Mouse (Mus musculus) kidney, adult 2 months (tissue): ENCODE measurements around the gene Trdmt1. TPM values are rescaled to one million over a fixed set of nuclear protein-coding genes. Genes with fewer than 3 reads are reported as not detected.

ENCODE experiments used
- DNase-seq: peaks from one replicate; pipeline ENCODE4 v3.0.0; 2021
- H3K27ac ChIP-seq: fragments of 200-500 bp; 2 replicates; pipeline ENCODE4 v1.5.1; 2012; ENCODE audit warnings: low read depth, low read length, control low read depth, inconsistent platforms; ENCODE audit not compliant: insufficient read depth
- H3K27me3 ChIP-seq: fragments of 200-500 bp; replicated peaks from 2 replicates; pipeline ENCODE4 v1.6.1; 2012; ENCODE audit warnings: mild to moderate bottlenecking, moderate library complexity, low read length, inconsistent platforms; ENCODE audit not compliant: control insufficient read depth, insufficient read depth
- H3K36me3 ChIP-seq: fragments of 200-500 bp; 2 replicates; pipeline ENCODE4 v1.6.1; 2012; ENCODE audit warnings: mild to moderate bottlenecking, moderate library complexity, low read length, inconsistent platforms; ENCODE audit not compliant: control insufficient read depth, insufficient read depth
- H3K4me1 ChIP-seq: fragments of 200-500 bp; 2 replicates; pipeline ENCODE4 v1.6.1; 2011; ENCODE audit warnings: low read length; ENCODE audit not compliant: control insufficient read depth, insufficient read depth
- H3K4me3 ChIP-seq: fragments of 200-500 bp; 2 replicates; pipeline ENCODE4 v1.5.1; 2011; ENCODE audit warnings: mild to moderate bottlenecking, low read depth, low read length, control low read depth; ENCODE audit not compliant: insufficient read depth
- CTCF ChIP-seq: fragments of 200-500 bp; conservative IDR thresholded peaks from 2 replicates; pipeline ENCODE4 v1.5.1; 2011; ENCODE audit warnings: low read depth, mild to moderate bottlenecking, control low read depth, low read length, moderate library complexity, mixed read lengths; ENCODE audit not compliant: insufficient read depth, insufficient read length
- POLR2A ChIP-seq: fragments of 200-500 bp; IDR thresholded peaks from one replicate; pipeline ENCODE4 v1.6.1; 2011; ENCODE audit warnings: low read depth, low read length, control low read depth
- WGBS: fragments of 180-500 bp; shearing (Covaris S2); methylation state at CpG from one replicate; pipeline ENCODE4 v1.1.7; 2018; 5-methylcytosine and 5-hydroxymethylcytosine counted together
- polyA plus RNA-seq: library from polyadenylated mRNA; depleted of rRNA; stranded (reverse); fragments of >200 nt; gene quantifications from 2 replicates; pipeline ENCODE4 v1.2.3, GENCODE M21; 2012

The Trdmt1 gene
- polyA plus RNA-seq, 1 experiment: 5.5 TPM

GRCm38 (mm10) chr2:13499196-13499595, 45.3 kb downstream of the Trdmt1 start:
- Histone ChIP-seq H3K36me3 (no peaks in the 10 kb centered on the region), H3K27ac (no peak overlapping the region), H3K27me3 (no peaks in the 10 kb centered on the region), H3K4me1 (no peaks in the 10 kb centered on the region; the same call in 1 of the 2 replicates), H3K4me3 (no peak overlapping the region)
- 76% methylated on average over 7 of the region's 7 CpGs for WGBS
- no peak for TF ChIP-seq CTCF
- no peak for TF ChIP-seq POLR2A
- DNase-seq: no peak

- Histone ChIP-seq H3K27ac (no peak overlapping the region), H3K27me3 (no peaks in the 10 kb centered on the region), H3K4me1 (peaks cover 4% of the 10 kb centered on the region; the same call in 1 of the 2 replicates), H3K4me3 (no peak overlapping the region), H3K36me3 (no peaks in the 10 kb centered on the region)
- 56% methylated on average over 2 of the region's 2 CpGs for WGBS
- no peak for DNase-seq
- TF ChIP-seq CTCF (no peak), POLR2A (no peak)
These were observed 48.4 kb downstream of the Trdmt1 start for GRCm38 (mm10) chr2:13496087-13496486.

GRCm38 (mm10) chr2:13492927-13493326, 51.5 kb downstream of the Trdmt1 start:
- DNase-seq: no peak
- Histone ChIP-seq H3K36me3 (no peaks in the 10 kb centered on the region; the same call in 1 of the 2 replicates), H3K27me3 (no peaks in the 10 kb centered on the region), H3K27ac (no peak overlapping the region; the same call in 1 of the 2 replicates), H3K4me3 (no peak overlapping the region), H3K4me1 (peaks cover 9% of the 10 kb centered on the region; the same call in 1 of the 2 replicates)
- TF ChIP-seq CTCF (no peak), POLR2A (no peak)
- 76% methylated on average over 4 of the region's 4 CpGs for WGBS

GRCm38 (mm10) chr2:13491734-13492133, 52.7 kb downstream of the Trdmt1 start, which contains the start of gene Cubn:
Gene Cubn, minus strand, starts transcription at chr2:13491813.
- Histone ChIP-seq H3K27ac (peak within 1 kb of the TSS; percentile 98), H3K4me3 (peak within 1 kb of the TSS; percentile 70)
- WGBS: 45% methylated on average over 8 of the region's 8 CpGs

GRCm38 (mm10) chr2:13490480-13490879, 54.0 kb downstream of the Trdmt1 start:
- DNase-seq: no peak
- H3K4me3 ChIP-seq: peak overlapping the region; percentile 56
- H3K4me1 ChIP-seq: peaks cover 12% of the 10 kb centered on the region; the same call in 1 of the 2 replicates
- no peak overlapping the region for H3K27ac ChIP-seq
- 64% methylated on average over 2 of the region's 2 CpGs for WGBS
- TF ChIP-seq CTCF (no peak), POLR2A (no peak)
- peaks cover 2% of the 10 kb centered on the region; the same call in 1 of the 2 replicates for H3K36me3 ChIP-seq
- H3K27me3 ChIP-seq: no peaks in the 10 kb centered on the region

More at GRCm38 (mm10) chr2:13491734-13492133, 52.7 kb downstream of the Trdmt1 start, which contains the start of gene Cubn:
- Histone ChIP-seq H3K36me3 (no peaks in the 10 kb centered on the region; the same call in 1 of the 2 replicates), H3K27me3 (no peaks in the 10 kb centered on the region), H3K4me1 (peaks cover 12% of the 10 kb centered on the region; the same call in 1 of the 2 replicates)
- DNase-seq: peak; percentile 84
- peak; percentile 45 for TF ChIP-seq POLR2A
- no peak for TF ChIP-seq CTCF

- H3K4me1 ChIP-seq: peaks cover 17% of the 10 kb centered on the region; the same call in 1 of the 2 replicates
- H3K27ac ChIP-seq: no peak overlapping the region
- no peak for DNase-seq
- 71% methylated on average over 8 of the region's 8 CpGs for WGBS
- TF ChIP-seq CTCF (no peak), POLR2A (no peak)
- peaks cover 4% of the 10 kb centered on the region for H3K36me3 ChIP-seq
- no peak overlapping the region for H3K4me3 ChIP-seq
- H3K27me3 ChIP-seq: no peaks in the 10 kb centered on the region
These were observed 58.0 kb downstream of the Trdmt1 start for GRCm38 (mm10) chr2:13486470-13486869.

- Histone ChIP-seq H3K36me3 (peaks cover 6% of the 10 kb centered on the region), H3K4me3 (no peak overlapping the region), H3K4me1 (peaks cover 19% of the 10 kb centered on the region; the same call in 1 of the 2 replicates), H3K27me3 (no peaks in the 10 kb centered on the region), H3K27ac (no peak overlapping the region)
- 59% methylated on average over 3 of the region's 3 CpGs for WGBS
- TF ChIP-seq POLR2A (no peak), CTCF (no peak)
- DNase-seq: peak; percentile 59
These were observed 59.9 kb downstream of the Trdmt1 start for GRCm38 (mm10) chr2:13484566-13484965.
